ENCODE assay signal across 31 mouse cellular contexts in genomic region chr19:58511818-58512217, GRCm38 (mm10). TPM values are rescaled to one million over a fixed set of nuclear protein-coding genes. Genes with fewer than 3 reads are reported as not detected.
"Had no signal": no experiment of that assay in that cellular context is flagged by ENCODE, and none has a peak within 500 bp of the region (broad histone marks: within the 10 kb centered on the region; RNA-seq: fewer than 3 reads in every experiment).

Gene Ccdc172, plus strand, starts transcription at chr19:58511993.

- H3K36me3 ChIP-seq: limb, embryonic 13.5 days; liver, embryonic 12.5 days; liver, embryonic 15.5 days; lung, embryonic 15.5 days; midbrain, embryonic 10.5 days; midbrain, embryonic 13.5 days; neural tube, embryonic 15.5 days; stomach, embryonic 15.5 days had no signal

- H3K4me1 ChIP-seq: limb, embryonic 13.5 days; liver, embryonic 12.5 days; liver, embryonic 15.5 days; lung, embryonic 15.5 days; megakaryocyte, embryonic 14.5 days; midbrain, embryonic 10.5 days; midbrain, embryonic 13.5 days; neural tube, embryonic 15.5 days; stomach, embryonic 15.5 days had no signal

- H3K27me3 ChIP-seq: limb, embryonic 13.5 days; liver, embryonic 12.5 days; liver, embryonic 15.5 days; lung, embryonic 15.5 days; megakaryocyte, embryonic 14.5 days; midbrain, embryonic 13.5 days; neural tube, embryonic 15.5 days; stomach, embryonic 15.5 days had no signal

- H3K4me3 ChIP-seq: layer of hippocampus, adult 2 months; limb, embryonic 13.5 days; liver, embryonic 12.5 days; liver, embryonic 15.5 days; lung, embryonic 15.5 days; megakaryocyte, embryonic 14.5 days; midbrain, embryonic 10.5 days; midbrain, embryonic 13.5 days; myocyte; neural tube, embryonic 15.5 days; stomach, embryonic 15.5 days had no signal

- H3K4me2 ChIP-seq: limb, embryonic 13.5 days; liver, embryonic 12.5 days; liver, embryonic 15.5 days; lung, embryonic 15.5 days; midbrain, embryonic 13.5 days; neural tube, embryonic 15.5 days; stomach, embryonic 15.5 days had no signal

- DNase-seq: kidney, adult 18-20 months; kidney, adult 9 months; kidney, postnatal 14 days; layer of hippocampus, adult 9-11 months; left cerebral cortex, postnatal 4 days; liver; lung, adult 18-20 months; lung, postnatal 10 days; lung, postnatal 36 days; right cerebral cortex, adult 18-20 months; right cerebral cortex, postnatal 14 days; right cerebral cortex, postnatal 4 days; thymus, postnatal 25 days had no signal

- H3K27ac ChIP-seq: layer of hippocampus, adult 2 months; limb, embryonic 13.5 days; liver, embryonic 12.5 days; liver, embryonic 15.5 days; lung, embryonic 15.5 days; midbrain, embryonic 10.5 days; midbrain, embryonic 13.5 days; neural tube, embryonic 15.5 days; stomach, embryonic 15.5 days had no signal

- ATAC-seq: liver, embryonic 12.5 days; midbrain, embryonic 13.5 days; midbrain, embryonic 16.5 days had no signal

- H3K9me3 ChIP-seq: limb, embryonic 13.5 days; liver, embryonic 12.5 days; liver, embryonic 15.5 days; lung, embryonic 15.5 days; midbrain, embryonic 10.5 days; midbrain, embryonic 13.5 days; neural tube, embryonic 15.5 days; stomach, embryonic 15.5 days had no signal

- H3K9ac ChIP-seq: limb, embryonic 13.5 days; liver, embryonic 12.5 days; liver, embryonic 15.5 days; lung, embryonic 15.5 days; midbrain, embryonic 13.5 days; neural tube, embryonic 15.5 days; stomach, embryonic 15.5 days had no signal

RNA-seq across cellular contexts. Expression of gene Ccdc172, which starts in this region (rescaled TPM):
- total RNA-seq: layer of hippocampus, adult 2 months; left cerebral cortex, adult 8-10 months; left cerebral cortex, postnatal 4 days; monocyte, adult 5-6 weeks had no signal
- polyA plus RNA-seq: kidney, embryonic 16.5 days; large intestine, adult 2 months; limb, embryonic 13.5 days; liver, embryonic 12.5 days; liver, embryonic 15.5 days; lung, embryonic 15.5 days; midbrain, embryonic 10.5 days; midbrain, embryonic 13.5 days; midbrain, embryonic 16.5 days; myocyte; neural tube, embryonic 11.5 days; neural tube, embryonic 15.5 days; stomach, embryonic 15.5 days; thymus, postnatal 0 days had no signal
